Mouse (Mus musculus): Measurements from ENCODE around the gene Scgb1b17. TPM values are rescaled to one million over a fixed set of nuclear protein-coding genes. Genes with fewer than 3 reads are reported as not detected.

The Scgb1b17 gene
- not detected for polyA plus RNA-seq (2017; shearing (Covaris generic))

DNA sequence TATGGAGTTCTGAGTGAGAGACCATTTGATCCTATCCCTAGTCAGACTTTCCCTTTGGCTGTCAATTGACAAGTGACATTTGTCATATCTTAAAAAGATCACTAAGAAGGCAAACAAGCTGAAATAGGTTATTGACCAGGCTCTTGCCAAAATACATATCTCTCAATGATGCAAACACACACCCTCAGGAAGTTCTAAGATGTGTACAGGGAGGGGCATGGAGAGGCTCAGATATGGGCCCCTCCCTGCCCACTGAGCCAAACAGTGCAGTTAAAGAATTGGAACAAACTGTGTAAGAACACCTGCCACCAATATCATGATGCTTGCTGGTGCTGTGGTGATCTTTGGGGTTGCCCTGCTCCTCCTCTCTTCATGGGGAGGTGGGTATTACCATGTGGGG, at the start of gene Scgb1b17:
Gene Scgb1b17 (plus strand): TSS at position 301 of the 400 bp plus-strand sequence.

DNA sequence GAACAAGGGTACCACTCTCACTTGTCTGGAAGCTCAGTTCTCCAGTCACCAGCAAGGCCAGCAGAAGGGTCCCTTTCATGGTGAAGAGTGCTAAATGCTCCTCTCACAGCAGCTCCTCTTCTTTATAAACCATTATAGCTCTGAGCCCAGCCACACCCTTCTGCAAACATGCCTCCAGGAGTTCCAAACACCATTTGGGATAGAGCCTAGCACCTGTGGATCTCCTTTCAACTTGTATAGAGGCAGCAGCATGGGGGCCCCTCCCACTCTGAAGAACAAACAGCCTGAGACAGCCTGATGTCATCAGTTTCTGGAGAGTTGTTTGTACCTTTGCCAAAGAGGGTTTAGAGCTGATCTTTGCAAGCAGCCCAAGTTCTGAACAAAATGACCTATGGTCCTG, 6.8 kb upstream of the Scgb1b17 start, which contains the start of gene Scgb2b17:
Gene Scgb2b17 (minus strand): TSS at position 101 of the 400 bp plus-strand sequence.

Other genes with a start within 250 kb of the Scgb1b17 start
- not detected for gene Scgb2b15, start 233.8 kb upstream of the Scgb1b17 start, polyA plus RNA-seq (2017; shearing (Covaris generic))
- not detected for gene Scgb1b15, start 226.9 kb upstream of the Scgb1b17 start, polyA plus RNA-seq (2017; shearing (Covaris generic))
- not detected for gene Scgb2b17, start 6.9 kb upstream of the Scgb1b17 start, polyA plus RNA-seq (2017; shearing (Covaris generic))
- gene Scgb2b18, start 110.4 kb downstream of the Scgb1b17 start, polyA plus RNA-seq (2017; shearing (Covaris generic)), result not detected
- not detected for gene Scgb1b18, start 122.1 kb downstream of the Scgb1b17 start, polyA plus RNA-seq (2017; shearing (Covaris generic))
- not detected for gene Scgb2b19, start 216.9 kb downstream of the Scgb1b17 start, polyA plus RNA-seq (2017; shearing (Covaris generic))
- gene Scgb1b19, start 223.8 kb downstream of the Scgb1b17 start, polyA plus RNA-seq (2017; shearing (Covaris generic)), result not detected